Mouse (Mus musculus) cortical plate, adult 2 months (tissue): Measurements from ENCODE around the gene Pin1.

ENCODE experiments used
- CTCF ChIP-seq: fragments of 200-500 bp; IDR thresholded peaks from 2 replicates; pipeline ENCODE4 v1.5.1; 2011; ENCODE audit warnings: mild to moderate bottlenecking, control low read depth, low read length; ENCODE audit not compliant: insufficient read depth; ENCODE audit errors: extremely low read depth
- POLR2A ChIP-seq: fragments of 200-500 bp; IDR thresholded peaks from 2 replicates; pipeline ENCODE4 v1.6.1; 2011; ENCODE audit warnings: mild to moderate bottlenecking, low read length, control low read depth; ENCODE audit not compliant: insufficient read depth; ENCODE audit errors: extremely low read depth

- no peak for TF ChIP-seq CTCF
- no peak for TF ChIP-seq POLR2A
These were observed 53.5 kb downstream of the Pin1 start for GRCm38 (mm10) chr9:20705420-20705819.
